Mouse (Mus musculus) neural tube, embryonic 13.5 days (tissue): ENCODE results near the gene Plet1. TPM values are rescaled to one million over a fixed set of nuclear protein-coding genes. Genes with fewer than 3 reads are reported as not detected.

Experiments
- ATAC-seq: fragments of 200-750 bp; cut with Nextera tagmentation; 2 replicates; pipeline ENCODE4 v1.8.0; 2017; ENCODE audit warnings: low read depth, mild to moderate bottlenecking, moderate TSS enrichment, moderate library complexity
- H3K27ac ChIP-seq: fragments of 300-500 bp; sonication (generic); replicated peaks from 2 replicates; pipeline ENCODE4 v1.5.1; 2015; ENCODE audit warnings: moderate library complexity, mild to moderate bottlenecking, inconsistent platforms
- H3K27me3 ChIP-seq: fragments of 300-500 bp; sonication (generic); 2 replicates; pipeline ENCODE4 v1.6.1; 2015; ENCODE audit warnings: mild to moderate bottlenecking, inconsistent platforms
- H3K36me3 ChIP-seq: fragments of 300-500 bp; sonication (generic); 2 replicates; pipeline ENCODE4 v1.6.1; 2015; ENCODE audit warnings: mild to moderate bottlenecking, inconsistent platforms
- H3K4me1 ChIP-seq: fragments of 300-500 bp; sonication (generic); replicated peaks from 2 replicates; pipeline ENCODE4 v1.6.1; 2015; ENCODE audit warnings: inconsistent platforms
- H3K4me2 ChIP-seq: fragments of 300-500 bp; sonication (generic); 2 replicates; pipeline ENCODE4 v1.6.1; 2015; ENCODE audit warnings: inconsistent platforms, mild to moderate bottlenecking, moderate library complexity
- H3K4me3 ChIP-seq: fragments of 300-500 bp; sonication (generic); 2 replicates; pipeline ENCODE4 v1.5.1; 2015; ENCODE audit warnings: mild to moderate bottlenecking, inconsistent platforms
- H3K9ac ChIP-seq: fragments of 300-500 bp; sonication (generic); 2 replicates; pipeline ENCODE4 v1.6.1; 2015; ENCODE audit warnings: moderate library complexity, mild to moderate bottlenecking, inconsistent platforms
- H3K9me3 ChIP-seq: fragments of 300-500 bp; sonication (generic); 2 replicates; pipeline ENCODE4 v1.6.1; 2016; ENCODE audit warnings: inconsistent platforms
- WGBS: fragments of 180-500 bp; shearing (Covaris S2); methylation state at CpG from one replicate; pipeline ENCODE4 v1.1.7; 2015; 5-methylcytosine and 5-hydroxymethylcytosine counted together
- polyA plus RNA-seq: library from polyadenylated mRNA; unstranded; fragments of >200 nt; fragmentation: Nextera tagmentation; extraction: Ambion mirVana; gene quantifications from 2 replicates; pipeline ENCODE4 v1.2.1, GENCODE M21; 2015

Plet1 gene
- polyA plus RNA-seq, 1 experiment from 2014 or later: 0.81 TPM

DNA sequence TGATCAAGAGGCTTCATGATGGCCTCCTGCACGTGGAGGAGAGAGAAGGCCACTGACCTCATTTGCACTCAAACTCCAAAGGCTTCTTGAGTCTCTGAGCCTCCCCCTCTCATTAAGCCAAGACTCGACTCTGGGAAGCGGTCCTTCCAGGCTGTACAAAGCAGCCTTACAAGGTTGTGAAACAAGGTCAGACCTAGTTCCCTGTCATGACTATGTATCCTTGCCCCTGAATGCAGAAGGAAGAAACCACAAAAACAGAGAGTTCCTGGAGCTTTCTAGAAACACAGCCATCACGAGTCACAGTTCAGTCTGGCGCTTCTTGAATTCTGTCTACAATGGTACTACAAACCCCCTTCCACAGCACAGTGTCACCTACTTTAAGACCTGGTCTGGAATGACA, 28.2 kb downstream of the Plet1 start:
- H3K9me3 ChIP-seq: no peaks in the 10 kb centered on the region
- H3K9ac ChIP-seq: no peak overlapping the region
- ATAC-seq: no peak

DNA sequence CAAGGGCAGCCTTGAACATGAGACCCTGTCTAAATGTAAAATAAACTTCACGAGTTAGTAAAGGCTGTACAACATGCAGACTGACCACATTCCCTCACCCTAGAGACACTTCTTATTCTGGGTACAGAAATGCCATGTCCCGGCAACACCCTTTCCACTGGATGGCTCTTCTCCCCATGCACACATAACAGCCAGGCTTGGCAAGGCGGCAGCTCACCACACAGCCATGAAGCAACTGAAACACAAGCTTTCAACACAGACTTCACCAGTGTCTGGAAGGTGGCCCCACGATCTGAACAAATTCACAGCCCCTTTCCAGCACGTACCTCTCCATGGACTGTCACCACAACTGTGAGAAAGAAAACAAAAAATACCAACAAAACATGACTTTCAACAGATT, 30.6 kb downstream of the Plet1 start:
- no peak overlapping the region for H3K27ac ChIP-seq
- ATAC-seq: no peak
- H3K36me3 ChIP-seq: peaks cover 13% of the 10 kb centered on the region; the same call in 1 of the 2 replicates
- H3K4me1 ChIP-seq: peaks cover 17% of the 10 kb centered on the region
- WGBS: 90% methylated on average over 5 of the region's 5 CpGs
- H3K4me2 ChIP-seq: no peak overlapping the region
- H3K27me3 ChIP-seq: no peaks in the 10 kb centered on the region
- no peak overlapping the region for H3K4me3 ChIP-seq
- no peaks in the 10 kb centered on the region for H3K9me3 ChIP-seq
- no peak overlapping the region for H3K9ac ChIP-seq

More for the DNA sequence above, 28.2 kb downstream of the Plet1 start:
- Histone ChIP-seq H3K27me3 (no peaks in the 10 kb centered on the region), H3K36me3 (peaks cover 13% of the 10 kb centered on the region; the same call in 1 of the 2 replicates), H3K4me1 (peaks cover 11% of the 10 kb centered on the region), H3K4me3 (no peak overlapping the region), H3K27ac (no peak overlapping the region), H3K4me2 (no peak overlapping the region)
- WGBS: 84% methylated on average over 5 of the region's 5 CpGs

DNA sequence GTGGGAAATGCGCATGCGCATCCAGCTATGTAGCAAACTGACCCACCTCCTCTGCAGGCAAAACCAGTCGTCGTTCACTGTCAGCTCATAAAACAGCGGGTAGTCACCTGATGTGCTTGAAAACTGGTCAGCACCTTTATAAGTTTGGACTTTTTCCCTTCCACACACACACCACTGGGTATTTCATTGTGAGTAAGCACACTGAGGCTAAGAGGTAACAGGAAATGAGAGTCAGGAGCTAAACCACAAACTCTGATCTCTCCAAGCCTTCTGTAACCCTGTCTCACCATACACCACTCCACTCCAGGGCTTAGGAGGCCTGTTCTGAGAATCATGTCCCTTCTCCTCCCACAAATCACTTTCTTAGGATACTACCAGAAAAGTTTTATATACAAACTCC, 31.3 kb downstream of the Plet1 start:
- no peak for ATAC-seq
- Histone ChIP-seq H3K9ac (no peak overlapping the region), H3K9me3 (no peaks in the 10 kb centered on the region), H3K36me3 (peaks cover 13% of the 10 kb centered on the region; the same call in 1 of the 2 replicates), H3K4me1 (peaks cover 17% of the 10 kb centered on the region), H3K27me3 (no peaks in the 10 kb centered on the region), H3K4me3 (no peak overlapping the region), H3K27ac (no peak overlapping the region), H3K4me2 (no peak overlapping the region)
- 74% methylated on average over 5 of the region's 5 CpGs for WGBS

DNA sequence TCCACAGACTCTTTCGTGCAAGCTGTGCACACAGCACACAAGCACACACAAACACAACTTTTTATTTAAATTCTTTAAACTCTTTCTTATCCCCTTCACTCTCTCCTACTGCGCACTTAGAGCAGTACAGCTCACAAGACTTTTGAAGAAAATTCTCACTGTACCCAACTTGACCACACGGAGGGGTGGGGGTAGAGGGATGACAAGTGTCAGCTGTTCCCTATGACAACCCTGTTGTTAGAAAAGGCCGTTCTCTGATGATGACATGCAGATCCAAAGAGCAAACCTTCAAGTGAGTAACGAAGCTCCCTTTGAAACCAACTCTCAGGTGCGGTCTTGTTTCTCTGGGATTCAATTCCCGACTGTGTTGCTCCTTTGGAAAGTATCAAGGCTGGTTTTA, 33.5 kb downstream of the Plet1 start:
- Histone ChIP-seq H3K9me3 (no peaks in the 10 kb centered on the region), H3K36me3 (peaks cover 9% of the 10 kb centered on the region; the same call in 1 of the 2 replicates), H3K9ac (peak overlapping the region; percentile 75), H3K4me3 (peak overlapping the region; percentile 62), H3K27ac (no peak overlapping the region), H3K4me2 (peak overlapping the region; percentile 68), H3K4me1 (peaks cover 17% of the 10 kb centered on the region), H3K27me3 (no peaks in the 10 kb centered on the region)
- peak; percentile 24 for ATAC-seq
- WGBS: 47% methylated on average over 7 of the region's 7 CpGs

DNA sequence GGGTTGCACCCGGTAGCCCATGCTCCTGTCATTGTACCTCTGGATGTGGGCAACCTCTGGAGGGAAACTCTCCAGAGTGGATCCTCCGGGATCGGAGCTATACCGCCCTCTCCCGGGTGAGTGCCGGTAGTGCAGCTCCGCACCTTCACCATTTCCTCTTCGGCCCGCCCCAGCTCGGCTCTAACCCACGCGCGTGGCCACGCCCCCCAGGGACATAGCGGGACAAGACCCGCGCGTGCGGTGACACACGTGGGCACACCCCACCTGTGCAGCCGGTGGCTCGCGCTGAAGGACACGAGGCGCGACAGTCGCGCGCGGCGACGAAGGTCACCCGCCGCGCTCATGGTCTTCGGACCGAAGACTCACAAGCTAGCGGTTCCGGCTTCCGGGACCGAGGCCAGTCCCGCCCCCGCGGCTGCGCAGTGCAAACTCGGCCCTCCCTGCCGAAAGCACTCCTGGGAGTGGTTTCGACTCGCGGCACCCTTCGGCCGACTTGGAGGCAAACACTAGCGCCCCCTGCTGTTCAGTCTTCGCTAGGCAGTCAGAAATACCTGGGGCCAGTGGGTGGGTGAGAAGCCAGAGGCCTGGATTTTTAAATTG, 34.1 kb downstream of the Plet1 start, which contains the start of gene Pts:
Gene Pts, minus strand, starts transcription at position 432 of the 600 bp plus-strand sequence.
- under 1% methylated on average over 54 of the region's 54 CpGs for WGBS
- Histone ChIP-seq H3K4me1 (peaks cover 17% of the 10 kb centered on the region), H3K4me2 (peak within 1 kb of the TSS; percentile 68), H3K4me3 (peak within 1 kb of the TSS; percentile 62), H3K9ac (peak within 1 kb of the TSS; percentile 75), H3K27me3 (no peaks in the 10 kb centered on the region), H3K27ac (peak within 1 kb of the TSS; percentile 80), H3K36me3 (peaks cover 9% of the 10 kb centered on the region; the same call in 1 of the 2 replicates), H3K9me3 (no peaks in the 10 kb centered on the region)
- peak; percentile 99 for ATAC-seq

DNA sequence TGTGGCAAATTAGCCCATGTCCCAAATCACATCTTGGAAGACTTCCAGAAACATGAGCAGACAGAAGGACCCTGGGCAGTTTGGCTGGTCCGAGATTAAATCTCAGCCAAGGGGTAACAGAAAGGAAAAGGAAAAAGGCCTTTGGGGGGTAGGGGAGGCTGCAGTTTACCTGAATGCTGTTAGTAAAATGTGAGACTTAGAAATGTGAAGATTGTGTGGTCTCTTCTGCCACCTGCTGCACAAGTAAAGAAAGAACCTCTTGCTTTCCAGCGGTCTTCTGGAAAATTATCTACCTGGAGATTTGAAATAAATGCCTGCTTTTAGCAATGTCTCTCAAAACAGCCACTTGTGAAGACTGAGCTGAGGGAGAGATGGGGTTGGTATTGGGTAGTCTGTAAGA, 36.6 kb downstream of the Plet1 start:
- Histone ChIP-seq H3K4me3 (no peak overlapping the region), H3K9ac (no peak overlapping the region), H3K4me2 (no peak overlapping the region), H3K4me1 (peaks cover 17% of the 10 kb centered on the region), H3K9me3 (no peaks in the 10 kb centered on the region), H3K36me3 (no peaks in the 10 kb centered on the region), H3K27me3 (no peaks in the 10 kb centered on the region), H3K27ac (no peak overlapping the region)
- no peak for ATAC-seq
- WGBS: 46% methylated on average over 2 of the region's 2 CpGs

DNA sequence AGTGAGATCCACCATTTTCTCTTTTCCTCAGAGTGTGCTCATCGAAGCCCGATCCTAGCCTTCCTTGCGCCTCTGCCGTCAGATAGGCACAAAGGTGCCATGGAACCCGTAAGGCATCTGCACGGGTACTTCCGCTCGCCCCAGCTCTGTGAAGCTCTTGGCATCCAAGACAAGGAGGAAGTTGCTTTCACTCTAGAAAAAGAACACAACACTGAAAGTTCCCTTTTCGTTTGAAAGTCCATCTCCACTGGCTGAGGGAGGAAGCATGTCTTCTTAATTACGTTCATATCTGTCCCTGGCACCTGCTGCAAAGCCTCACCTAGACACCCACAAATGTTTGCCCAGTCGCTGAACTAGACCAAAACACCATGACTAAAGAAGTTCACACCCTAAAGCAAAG, 39.0 kb downstream of the Plet1 start:
- Histone ChIP-seq H3K4me2 (no peak overlapping the region), H3K9ac (no peak overlapping the region), H3K4me1 (no peaks in the 10 kb centered on the region), H3K4me3 (no peak overlapping the region), H3K27me3 (no peaks in the 10 kb centered on the region), H3K9me3 (no peaks in the 10 kb centered on the region), H3K27ac (no peak overlapping the region), H3K36me3 (no peaks in the 10 kb centered on the region)
- ATAC-seq: no peak
- WGBS: 86% methylated on average over 11 of the region's 11 CpGs

DNA sequence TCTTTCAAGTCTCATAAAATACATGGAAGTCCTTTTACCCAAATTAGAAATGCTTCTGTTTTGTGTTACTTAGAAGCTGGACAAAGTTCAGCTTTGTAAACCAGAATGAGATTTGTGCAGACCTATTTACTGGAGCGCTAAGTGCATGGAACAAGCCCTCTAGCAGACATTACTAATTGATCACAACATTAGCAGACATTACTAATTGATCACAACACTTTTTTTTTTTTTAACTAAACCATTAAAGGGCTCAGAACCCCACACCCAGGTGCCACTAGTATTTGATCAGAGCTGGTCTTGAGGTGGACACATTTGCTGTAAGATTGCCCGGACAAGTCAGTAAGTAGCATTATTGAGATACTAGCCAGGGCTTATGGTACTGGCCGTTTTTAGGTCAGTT, 39.5 kb downstream of the Plet1 start:
- Histone ChIP-seq H3K4me3 (no peak overlapping the region), H3K9ac (no peak overlapping the region), H3K9me3 (no peaks in the 10 kb centered on the region), H3K4me2 (no peak overlapping the region), H3K27me3 (no peaks in the 10 kb centered on the region), H3K4me1 (no peaks in the 10 kb centered on the region), H3K27ac (no peak overlapping the region), H3K36me3 (no peaks in the 10 kb centered on the region)
- no peak for ATAC-seq
- 81% methylated on average over 3 of the region's 3 CpGs for WGBS

DNA sequence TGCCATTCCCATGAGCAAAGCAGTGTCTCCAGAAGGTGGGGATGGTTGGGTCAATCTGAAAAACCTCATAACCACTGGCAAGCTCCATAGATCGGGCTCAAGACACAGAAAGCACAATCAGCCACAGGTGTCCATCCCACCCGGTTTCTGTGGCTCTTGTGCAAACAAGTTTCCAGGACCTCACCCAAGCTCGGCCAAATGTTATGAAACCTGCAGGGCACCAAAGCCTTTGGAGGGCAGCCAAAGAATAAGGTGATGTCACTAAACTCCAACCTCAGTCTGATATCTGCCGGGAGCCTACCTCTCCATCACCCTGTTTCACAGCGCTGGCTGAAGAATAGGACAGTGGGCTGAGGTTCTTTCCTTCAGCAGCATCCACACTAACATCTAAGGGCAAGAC, 41.6 kb downstream of the Plet1 start:
- no peak for ATAC-seq
- Histone ChIP-seq H3K9ac (no peak overlapping the region), H3K4me2 (no peak overlapping the region), H3K27ac (no peak overlapping the region), H3K4me1 (no peaks in the 10 kb centered on the region), H3K9me3 (no peaks in the 10 kb centered on the region), H3K4me3 (no peak overlapping the region), H3K36me3 (no peaks in the 10 kb centered on the region), H3K27me3 (no peaks in the 10 kb centered on the region)
- 86% methylated on average over 5 of the region's 5 CpGs for WGBS

DNA sequence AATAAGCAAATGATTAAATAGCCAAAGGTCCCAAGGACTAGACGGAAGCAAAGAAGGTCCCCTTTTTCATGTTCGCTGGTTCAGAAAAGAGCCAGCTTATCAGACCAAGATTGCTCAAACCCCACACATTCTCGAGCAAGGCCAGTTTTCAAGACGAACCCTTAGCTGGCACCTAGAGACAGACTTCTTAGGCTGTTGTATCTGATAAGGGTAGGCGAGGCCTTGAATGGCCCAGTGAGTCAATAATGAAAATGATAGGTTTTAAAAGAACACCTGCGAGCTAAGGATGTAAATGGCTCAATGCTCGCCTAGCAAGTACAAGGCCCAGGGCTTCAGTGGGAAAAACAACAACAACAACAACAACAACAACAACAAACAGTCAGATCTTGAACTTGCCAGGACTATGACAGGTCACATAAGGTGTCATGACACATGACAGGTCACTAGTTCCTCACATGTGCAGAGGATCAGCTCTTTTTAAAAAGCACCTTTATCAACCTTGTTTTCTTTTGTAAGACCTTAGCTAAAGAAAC, 42.3 kb downstream of the Plet1 start:
- H3K4me2 ChIP-seq: no peak overlapping the region
- H3K9ac ChIP-seq: no peak overlapping the region
- no peak for ATAC-seq
- 85% methylated on average over 7 of the region's 7 CpGs for WGBS
- H3K4me3 ChIP-seq: no peak overlapping the region
- H3K27me3 ChIP-seq: no peaks in the 10 kb centered on the region
- H3K9me3 ChIP-seq: no peaks in the 10 kb centered on the region
- no peak overlapping the region for H3K27ac ChIP-seq
- H3K36me3 ChIP-seq: no peaks in the 10 kb centered on the region
- H3K4me1 ChIP-seq: no peaks in the 10 kb centered on the region

DNA sequence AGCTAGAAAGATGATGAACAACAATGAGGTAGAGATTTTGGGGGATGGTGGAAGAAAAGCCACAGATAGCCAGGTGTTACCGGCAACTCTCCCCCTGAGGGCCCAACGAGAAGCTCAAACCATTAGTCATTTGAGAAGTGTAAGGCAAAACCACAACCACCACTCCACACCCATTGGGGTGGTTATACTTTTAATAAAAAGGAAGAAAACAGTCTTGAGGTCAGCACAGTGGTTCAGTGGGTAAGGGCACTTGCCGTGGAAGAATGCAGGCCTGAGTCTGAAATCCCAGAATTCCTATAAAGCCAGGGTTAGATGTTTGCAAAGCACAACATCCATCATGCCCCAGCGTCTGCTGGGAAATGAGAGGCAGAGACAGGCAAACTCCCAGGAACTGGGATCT, 43.0 kb downstream of the Plet1 start:
- H3K9ac ChIP-seq: no peak overlapping the region
- H3K27me3 ChIP-seq: no peaks in the 10 kb centered on the region
- no peaks in the 10 kb centered on the region for H3K9me3 ChIP-seq
- H3K36me3 ChIP-seq: no peaks in the 10 kb centered on the region
- H3K4me2 ChIP-seq: no peak overlapping the region
- ATAC-seq: no peak
- H3K4me3 ChIP-seq: no peak overlapping the region
- 73% methylated on average over 4 of the region's 4 CpGs for WGBS
- H3K27ac ChIP-seq: no peak overlapping the region
- no peaks in the 10 kb centered on the region for H3K4me1 ChIP-seq

DNA sequence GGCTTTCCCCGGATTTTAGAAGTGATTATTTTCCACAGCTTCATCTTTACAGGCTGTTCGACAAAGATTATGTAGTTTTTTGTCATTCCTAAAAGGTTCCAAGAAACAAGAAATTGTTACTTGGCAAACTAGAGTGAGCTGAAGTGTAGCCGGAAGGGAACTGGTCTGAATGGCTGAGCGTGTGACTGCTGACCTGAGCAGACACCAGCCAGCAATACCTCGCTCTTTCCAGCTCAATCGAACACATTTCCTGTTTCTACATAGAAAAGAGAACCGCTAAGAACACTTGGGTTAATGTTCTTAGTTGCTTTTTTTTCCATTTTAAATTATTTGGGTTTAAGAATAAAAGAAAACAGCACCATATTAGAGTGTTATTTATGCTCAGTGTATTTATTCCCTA, 45.8 kb downstream of the Plet1 start:
- H3K27ac ChIP-seq: no peak overlapping the region
- no peak for ATAC-seq
- H3K9ac ChIP-seq: no peak overlapping the region
- 79% methylated on average over 7 of the region's 7 CpGs for WGBS
- no peaks in the 10 kb centered on the region for H3K36me3 ChIP-seq
- H3K4me2 ChIP-seq: no peak overlapping the region
- no peaks in the 10 kb centered on the region for H3K4me1 ChIP-seq
- no peaks in the 10 kb centered on the region for H3K27me3 ChIP-seq
- H3K4me3 ChIP-seq: no peak overlapping the region
- H3K9me3 ChIP-seq: no peaks in the 10 kb centered on the region

DNA sequence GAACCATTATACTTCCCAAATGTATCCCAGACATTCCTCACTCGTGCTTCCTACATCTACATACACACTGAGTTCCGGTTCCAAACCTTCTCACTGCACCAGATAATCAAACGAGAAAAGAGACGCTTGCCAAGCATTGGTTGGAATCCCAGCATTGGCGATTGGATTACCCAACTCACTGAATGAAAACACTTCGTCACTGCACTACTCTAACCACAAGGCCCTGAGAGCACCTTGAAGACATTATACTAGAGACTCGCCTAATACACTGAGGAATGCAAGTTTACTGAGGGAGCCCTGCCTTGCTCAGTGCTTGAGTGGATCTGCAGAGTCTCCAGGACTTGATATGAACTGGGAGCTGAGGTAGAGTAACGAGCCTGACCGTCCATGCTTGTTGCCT, 48.1 kb downstream of the Plet1 start:
- no peak for ATAC-seq
- no peaks in the 10 kb centered on the region for H3K4me1 ChIP-seq
- H3K27me3 ChIP-seq: no peaks in the 10 kb centered on the region
- H3K9me3 ChIP-seq: no peaks in the 10 kb centered on the region
- 79% methylated on average over 9 of the region's 9 CpGs for WGBS
- no peak overlapping the region for H3K9ac ChIP-seq
- no peak overlapping the region for H3K27ac ChIP-seq
- H3K4me3 ChIP-seq: no peak overlapping the region
- H3K4me2 ChIP-seq: no peak overlapping the region
- H3K36me3 ChIP-seq: no peaks in the 10 kb centered on the region
